Mouse (Mus musculus): ENCODE measurements at regions not wholly inside any gene's neighbourhood (a gene's known extent, or its start where the extent isn't known, plus 50 kb on each side); places are given as distances from the start of the nearest gene placed in this dataset.

DNA sequence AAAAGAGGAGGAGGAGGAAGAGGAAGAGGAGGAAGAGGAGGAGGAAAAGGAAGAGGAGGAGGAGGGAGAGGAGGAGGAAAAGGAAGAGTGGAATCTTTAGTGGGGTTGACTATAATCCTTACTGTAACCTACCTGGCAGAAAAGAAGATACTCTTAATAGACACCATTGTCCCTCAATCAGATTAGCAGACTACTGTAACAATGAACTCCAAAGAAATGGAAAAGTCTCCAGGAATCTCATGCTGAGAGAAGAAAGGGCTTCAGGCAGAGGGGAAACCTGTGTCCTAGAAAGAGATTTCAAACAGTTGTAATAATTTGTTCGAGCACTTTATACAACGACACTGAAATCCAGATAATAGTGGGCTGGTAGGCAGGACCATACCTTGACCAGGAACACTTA, 87.6 kb upstream of the Chd2 start:
- WGBS, result 87% methylated on average over 2 of the region's 2 CpGs
- no peaks in the 10 kb centered on the region; the same call in 1 of the 2 replicates for H3K9me3 ChIP-seq
- H3K4me1 ChIP-seq, result peaks cover 15% of the 10 kb centered on the region
- H3K27me3 ChIP-seq (replicated peaks; ENCODE audit: low read depth, poor library complexity, severe bottlenecking), result no peaks in the 10 kb centered on the region
- no peak for DNase-seq (ENCODE audit: low spot score)
- H3K4me3 ChIP-seq, result no peak overlapping the region
- H3K27ac ChIP-seq (replicated peaks), result no peak overlapping the region
- no peaks in the 10 kb centered on the region for H3K36me3 ChIP-seq (replicated peaks)

DNA sequence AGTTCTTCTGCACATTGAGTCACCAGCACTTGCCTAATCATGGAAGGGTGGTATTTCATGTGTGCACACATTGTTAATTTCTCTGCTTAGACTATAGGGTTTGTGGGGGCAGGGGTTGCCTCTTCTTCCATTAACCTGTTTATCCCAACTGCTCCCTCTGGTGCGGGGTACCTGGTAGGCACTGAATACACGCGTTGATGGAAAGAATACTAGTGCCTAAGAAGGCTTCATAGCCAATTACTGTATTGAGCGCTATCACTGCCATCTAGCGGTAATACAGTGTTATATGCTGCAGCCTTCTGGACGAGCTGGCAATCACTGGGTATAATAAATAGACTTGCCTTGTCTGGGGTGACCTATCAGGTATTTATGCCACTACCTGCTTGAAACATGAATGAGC, 86.4 kb upstream of the Chd2 start:
- H3K4me3 ChIP-seq, result no peak overlapping the region
- H3K27me3 ChIP-seq (replicated peaks; ENCODE audit: low read depth, poor library complexity, severe bottlenecking), result no peaks in the 10 kb centered on the region
- no peaks in the 10 kb centered on the region; the same call in 1 of the 2 replicates for H3K9me3 ChIP-seq
- peak; percentile 64 for DNase-seq (ENCODE audit: low spot score)
- H3K4me1 ChIP-seq, result peaks cover 15% of the 10 kb centered on the region
- no peaks in the 10 kb centered on the region for H3K36me3 ChIP-seq (replicated peaks)
- H3K27ac ChIP-seq (replicated peaks), result no peak overlapping the region
- WGBS, result under 1% methylated on average over 6 of the region's 6 CpGs

DNA sequence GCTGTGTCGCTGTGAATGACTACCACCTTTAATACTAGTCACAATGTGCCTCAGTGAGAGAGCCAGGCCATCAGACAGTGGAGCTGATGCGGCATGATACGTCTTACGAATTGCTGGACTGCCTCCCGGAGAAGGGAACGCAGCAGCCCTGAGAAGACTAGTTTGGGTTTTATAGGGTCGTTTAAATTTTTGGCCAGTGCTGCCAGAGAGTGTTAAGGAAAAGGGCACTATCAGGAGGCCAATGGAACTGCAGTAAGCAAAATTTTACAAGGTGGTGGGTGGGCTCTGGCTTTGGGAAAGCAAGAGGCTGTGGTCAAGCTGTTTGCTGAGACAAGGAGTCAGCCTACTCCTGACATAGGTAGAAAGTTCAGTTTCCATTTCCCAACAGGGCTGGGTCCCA, 84.7 kb upstream of the Chd2 start:
- Histone ChIP-seq H3K27ac (replicated peaks) (no peak overlapping the region), H3K36me3 (replicated peaks) (no peaks in the 10 kb centered on the region), H3K4me1 (peaks cover 22% of the 10 kb centered on the region), H3K4me3 (no peak overlapping the region), H3K27me3 (replicated peaks; ENCODE audit: low read depth, poor library complexity, severe bottlenecking) (no peaks in the 10 kb centered on the region), H3K9me3 (no peaks in the 10 kb centered on the region)
- no peak for DNase-seq (ENCODE audit: low spot score)
- 80% methylated on average over 7 of the region's 7 CpGs for WGBS

DNA sequence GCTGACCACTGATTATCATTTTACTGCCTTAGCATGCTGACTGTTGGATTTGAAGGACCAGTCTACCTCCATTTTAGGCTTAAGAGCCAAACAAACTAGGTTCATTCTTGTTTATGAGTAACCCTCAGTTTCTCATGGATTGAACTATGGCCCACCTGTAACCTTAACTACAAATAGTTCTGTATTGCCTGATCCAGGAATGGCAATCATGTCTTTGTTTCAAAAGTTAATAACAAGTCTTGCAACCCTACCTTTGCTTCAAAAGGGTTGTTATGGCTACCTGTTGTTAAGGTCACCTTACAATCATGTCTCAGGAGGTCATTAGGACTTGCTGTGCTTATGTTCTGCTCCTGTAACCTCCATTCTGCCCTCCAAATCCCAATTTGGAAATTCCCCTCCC, 84.0 kb upstream of the Chd2 start:
- Histone ChIP-seq H3K9me3 (no peaks in the 10 kb centered on the region), H3K4me3 (no peak overlapping the region), H3K4me1 (peaks cover 19% of the 10 kb centered on the region), H3K36me3 (replicated peaks) (no peaks in the 10 kb centered on the region), H3K27me3 (replicated peaks; ENCODE audit: low read depth, poor library complexity, severe bottlenecking) (no peaks in the 10 kb centered on the region), H3K27ac (replicated peaks) (no peak overlapping the region)
- no peak for DNase-seq (ENCODE audit: low spot score)

DNA sequence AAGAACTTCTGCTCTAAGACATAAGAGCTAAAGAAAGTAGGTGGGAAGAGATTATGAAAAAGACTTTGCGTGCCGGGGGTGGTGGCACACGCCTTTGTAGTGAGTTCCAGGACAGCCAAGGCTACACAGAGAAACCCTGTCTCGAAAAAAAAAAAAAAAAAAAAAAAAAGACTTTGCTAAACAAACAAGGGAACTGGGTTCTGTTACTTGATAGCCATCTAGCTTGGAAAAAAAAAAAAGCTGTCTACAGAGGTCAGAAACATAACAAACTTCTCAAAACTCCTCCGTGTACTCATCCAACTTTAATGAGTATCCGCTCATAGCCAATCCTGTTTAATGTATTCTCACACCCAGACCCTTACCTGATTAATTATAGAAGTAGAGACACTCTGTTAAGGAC, 83.4 kb upstream of the Chd2 start:
- no peaks in the 10 kb centered on the region for H3K9me3 ChIP-seq
- H3K27ac ChIP-seq (replicated peaks), result no peak overlapping the region
- DNase-seq (ENCODE audit: low spot score), result no peak
- peaks cover 18% of the 10 kb centered on the region for H3K4me1 ChIP-seq
- WGBS, result 65% methylated on average over 6 of the region's 6 CpGs
- no peaks in the 10 kb centered on the region for H3K36me3 ChIP-seq (replicated peaks)
- no peak overlapping the region for H3K4me3 ChIP-seq
- no peaks in the 10 kb centered on the region for H3K27me3 ChIP-seq (replicated peaks; ENCODE audit: low read depth, poor library complexity, severe bottlenecking)

DNA sequence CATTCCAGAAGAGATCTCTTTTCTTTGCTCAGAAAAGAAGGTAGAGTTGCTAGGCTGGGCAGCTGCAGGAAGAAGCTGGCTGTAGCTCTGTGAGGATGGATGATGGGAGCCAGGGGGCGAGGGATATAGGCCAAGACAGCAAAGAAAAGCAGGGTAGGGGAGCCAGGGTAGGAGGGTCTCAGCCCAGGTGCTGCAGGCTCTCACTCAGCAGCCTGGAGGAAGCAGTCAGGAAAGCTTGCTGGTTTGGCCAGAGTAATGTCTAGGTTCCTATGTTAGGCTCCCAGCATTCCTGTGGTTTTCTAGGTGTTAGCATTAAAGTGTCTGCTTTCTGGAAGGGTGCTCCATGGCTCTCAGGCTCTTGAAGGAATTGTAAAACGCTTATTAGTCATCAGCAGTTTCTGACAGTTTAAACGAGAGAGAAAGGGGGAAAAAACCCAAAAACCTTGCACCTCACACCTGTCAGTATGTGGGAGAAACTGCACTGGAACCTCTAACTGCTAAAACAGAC, 82.5 kb upstream of the Chd2 start:
- no peak for DNase-seq (ENCODE audit: low spot score)
- Histone ChIP-seq H3K27me3 (replicated peaks; ENCODE audit: low read depth, poor library complexity, severe bottlenecking) (no peaks in the 10 kb centered on the region), H3K4me3 (no peak overlapping the region), H3K27ac (replicated peaks) (peak overlapping the region; percentile 54; the same call in 1 of the 2 replicates), H3K36me3 (replicated peaks) (no peaks in the 10 kb centered on the region), H3K9me3 (no peaks in the 10 kb centered on the region), H3K4me1 (peaks cover 18% of the 10 kb centered on the region)
- WGBS, result 78% methylated on average over 3 of the region's 3 CpGs

DNA sequence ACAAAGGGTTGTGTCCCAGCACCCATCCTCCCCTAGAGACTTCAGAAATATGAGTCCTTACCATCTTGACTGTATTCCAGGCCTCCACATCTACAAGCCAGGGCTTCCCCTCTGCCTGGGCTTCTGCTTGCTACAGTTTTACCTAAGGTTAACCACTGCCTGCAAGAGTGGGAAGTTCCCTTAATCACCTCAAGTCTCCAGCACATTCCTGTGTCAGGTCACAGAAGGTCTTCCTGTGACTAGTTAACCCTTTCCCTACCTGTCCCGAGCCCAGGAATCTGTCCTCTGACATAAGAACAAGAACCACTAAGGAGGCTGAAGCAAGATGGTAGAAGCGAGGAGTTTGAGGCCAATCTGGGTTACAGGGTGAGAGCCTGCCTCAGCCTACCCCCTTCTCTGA, 80.8 kb upstream of the Chd2 start:
- Histone ChIP-seq H3K4me1 (peaks cover 21% of the 10 kb centered on the region), H3K36me3 (replicated peaks) (no peaks in the 10 kb centered on the region), H3K27ac (replicated peaks) (peak overlapping the region; percentile 65), H3K4me3 (peak overlapping the region; percentile 29; the same call in 1 of the 2 replicates), H3K9me3 (no peaks in the 10 kb centered on the region), H3K27me3 (replicated peaks; ENCODE audit: low read depth, poor library complexity, severe bottlenecking) (no peaks in the 10 kb centered on the region)
- DNase-seq (ENCODE audit: low spot score), result peak; percentile 42
- 74% methylated on average over 2 of the region's 2 CpGs for WGBS

DNA sequence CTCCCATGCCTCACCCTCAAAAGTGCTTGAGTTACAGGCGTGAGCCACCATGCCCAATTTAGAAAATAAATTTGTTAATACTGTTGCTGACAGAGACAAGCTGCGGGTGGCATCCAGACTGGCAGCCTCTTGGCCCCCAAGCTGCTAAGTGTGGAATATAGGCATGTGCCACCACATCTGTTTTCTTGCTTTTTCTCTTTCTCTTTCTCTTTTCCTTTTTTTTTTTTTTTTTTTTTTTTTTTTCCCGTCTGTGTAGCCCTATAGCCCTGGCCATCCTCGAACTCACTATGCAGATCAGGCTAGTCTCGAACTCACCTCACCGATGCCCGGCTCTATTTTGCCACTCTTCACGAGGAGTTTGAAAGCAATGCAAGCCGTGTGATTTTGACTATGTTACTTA, 78.7 kb upstream of the Chd2 start:
- no peaks in the 10 kb centered on the region for H3K36me3 ChIP-seq (replicated peaks)
- no peaks in the 10 kb centered on the region for H3K9me3 ChIP-seq
- peaks cover 37% of the 10 kb centered on the region for H3K4me1 ChIP-seq
- no peak for DNase-seq (ENCODE audit: low spot score)
- 91% methylated on average over 9 of the region's 9 CpGs for WGBS
- no peak overlapping the region for H3K4me3 ChIP-seq
- peak overlapping the region; percentile 59; the same call in 1 of the 2 replicates for H3K27ac ChIP-seq (replicated peaks)
- no peaks in the 10 kb centered on the region for H3K27me3 ChIP-seq (replicated peaks; ENCODE audit: low read depth, poor library complexity, severe bottlenecking)

DNA sequence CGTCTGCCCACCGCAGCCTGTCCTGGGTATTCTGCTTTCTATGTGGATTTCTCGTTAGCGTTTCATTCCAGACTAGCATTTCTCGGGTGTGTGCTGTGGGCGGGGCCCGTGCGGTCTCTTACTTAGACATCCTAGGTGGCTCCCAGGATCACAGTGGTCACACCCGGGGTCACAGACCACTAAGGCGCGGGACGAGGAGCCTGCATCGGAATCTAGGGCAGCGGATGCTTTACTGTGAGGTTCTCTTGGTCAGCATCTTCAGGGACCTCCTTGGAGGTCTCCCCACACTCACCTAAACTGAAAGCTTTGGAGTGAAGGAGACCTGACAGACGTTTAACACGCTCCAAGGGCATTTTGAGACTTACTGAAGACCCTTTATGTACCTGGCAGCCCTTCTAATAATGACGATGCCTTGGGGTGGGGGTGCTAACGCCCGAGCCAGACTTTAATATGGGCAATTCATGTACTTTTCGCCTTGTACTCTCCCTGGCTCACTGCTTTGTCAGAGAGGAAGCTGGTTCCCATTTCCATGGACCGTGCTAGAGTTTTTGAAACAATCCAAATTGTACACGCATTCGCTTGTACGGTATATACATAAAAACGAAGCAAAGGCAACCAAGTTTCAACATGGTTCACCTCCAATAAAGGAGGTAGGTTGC, 77.3 kb upstream of the Chd2 start:
- Histone ChIP-seq H3K36me3 (replicated peaks) (no peaks in the 10 kb centered on the region), H3K4me1 (peaks cover 46% of the 10 kb centered on the region), H3K4me3 (peak overlapping the region; percentile 77), H3K27me3 (replicated peaks; ENCODE audit: low read depth, poor library complexity, severe bottlenecking) (no peaks in the 10 kb centered on the region), H3K27ac (replicated peaks) (peak overlapping the region; percentile 100), H3K9me3 (no peaks in the 10 kb centered on the region)
- DNase-seq (ENCODE audit: low spot score), result no peak
- 16% methylated on average over 25 of the region's 25 CpGs for WGBS

DNA sequence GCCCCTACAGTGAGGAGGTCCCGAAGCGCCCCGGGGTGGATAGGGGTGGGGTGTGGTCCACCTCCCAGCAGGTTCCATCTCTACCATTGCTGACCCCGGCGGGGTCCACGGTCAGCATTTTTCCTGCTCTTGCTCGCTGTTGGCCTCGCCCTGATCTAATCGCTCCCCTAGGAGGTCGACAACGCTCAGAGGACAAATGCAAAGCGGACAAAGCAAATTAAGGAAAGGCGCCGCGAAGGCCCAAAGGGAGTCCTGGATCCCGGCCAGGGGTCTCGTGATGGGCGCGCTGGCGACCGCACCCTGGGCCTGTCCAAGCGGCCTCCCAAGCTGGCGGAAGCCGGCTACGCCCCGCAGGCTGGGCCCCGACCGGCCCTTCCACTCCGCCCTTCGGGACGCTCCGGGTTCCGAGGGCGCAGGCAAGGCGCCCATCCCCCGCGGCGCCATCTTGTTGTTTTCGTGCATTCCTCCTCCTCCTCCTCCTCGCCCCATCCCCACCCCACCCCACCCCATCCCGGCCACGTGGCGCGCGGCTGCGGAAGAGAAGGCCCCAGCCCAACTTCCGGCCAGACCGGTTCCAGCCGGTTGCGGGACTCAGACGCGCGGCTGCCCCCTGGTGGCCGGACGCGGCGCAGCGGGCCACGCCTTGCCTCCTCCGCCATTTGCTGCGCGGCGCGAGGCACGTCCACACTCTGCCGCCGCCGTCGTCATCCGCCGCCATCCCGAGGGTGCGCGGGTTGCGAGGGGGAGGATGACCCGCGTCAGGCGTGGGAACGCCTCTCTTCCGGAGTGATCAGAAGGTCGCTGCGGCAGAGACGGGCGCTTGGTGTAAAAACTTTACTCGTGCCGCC, 76.5 kb upstream of the Chd2 start:
- H3K4me1 ChIP-seq, result peaks cover 50% of the 10 kb centered on the region
- no peaks in the 10 kb centered on the region for H3K36me3 ChIP-seq (replicated peaks)
- H3K9me3 ChIP-seq, result no peaks in the 10 kb centered on the region
- no peaks in the 10 kb centered on the region for H3K27me3 ChIP-seq (replicated peaks; ENCODE audit: low read depth, poor library complexity, severe bottlenecking)
- WGBS, result under 1% methylated on average over 86 of the region's 86 CpGs
- peak overlapping the region; percentile 77 for H3K4me3 ChIP-seq
- peak overlapping the region; percentile 100 for H3K27ac ChIP-seq (replicated peaks)
- DNase-seq (ENCODE audit: low spot score), result peak; percentile 99

DNA sequence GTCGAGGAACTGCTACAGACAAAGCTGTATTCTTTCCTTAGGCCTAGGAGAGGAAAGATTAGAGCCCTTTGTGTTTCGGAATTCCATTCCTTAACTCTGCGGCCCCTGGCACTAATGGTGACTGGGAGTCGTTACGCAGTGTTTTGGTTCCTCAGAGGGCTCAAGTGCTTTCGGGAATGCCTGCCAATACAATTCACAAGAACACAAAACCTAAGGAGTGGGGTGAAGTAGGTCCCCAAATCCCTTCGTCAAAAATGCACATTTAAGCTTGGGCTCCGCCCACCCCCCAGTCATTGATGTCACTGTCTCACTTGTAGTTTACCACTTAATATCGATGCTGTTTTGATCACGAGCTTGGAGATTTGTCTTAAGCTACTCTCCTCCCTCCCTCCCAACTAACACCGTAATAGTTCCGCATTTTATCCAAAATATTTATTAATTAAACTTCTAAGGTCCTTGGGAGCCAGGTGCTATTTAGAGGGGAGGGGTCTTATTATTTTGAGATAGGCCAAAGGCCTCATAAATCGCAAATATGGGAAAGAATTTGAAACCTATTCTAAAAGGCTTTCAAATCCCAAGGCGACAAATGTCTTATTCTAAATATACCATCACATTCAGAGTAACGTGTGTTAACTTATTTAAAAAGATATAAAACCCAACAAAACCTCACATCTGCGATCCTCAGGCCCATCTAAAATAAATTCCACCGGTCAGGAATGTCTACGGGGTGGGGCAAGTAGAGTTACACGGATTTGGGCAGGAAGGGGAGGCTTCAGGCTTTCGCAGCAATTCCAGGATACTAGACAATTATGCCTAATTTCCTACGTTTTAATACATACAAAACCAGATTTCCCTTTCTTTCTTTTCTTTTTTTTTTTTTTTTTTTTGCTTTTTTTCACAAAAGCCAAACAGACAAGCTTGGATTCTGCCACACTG, 75.6 kb upstream of the Chd2 start:
- 4% methylated on average over 21 of the region's 21 CpGs for WGBS
- H3K36me3 ChIP-seq (replicated peaks), result no peaks in the 10 kb centered on the region
- H3K4me1 ChIP-seq, result peaks cover 51% of the 10 kb centered on the region

DNA sequence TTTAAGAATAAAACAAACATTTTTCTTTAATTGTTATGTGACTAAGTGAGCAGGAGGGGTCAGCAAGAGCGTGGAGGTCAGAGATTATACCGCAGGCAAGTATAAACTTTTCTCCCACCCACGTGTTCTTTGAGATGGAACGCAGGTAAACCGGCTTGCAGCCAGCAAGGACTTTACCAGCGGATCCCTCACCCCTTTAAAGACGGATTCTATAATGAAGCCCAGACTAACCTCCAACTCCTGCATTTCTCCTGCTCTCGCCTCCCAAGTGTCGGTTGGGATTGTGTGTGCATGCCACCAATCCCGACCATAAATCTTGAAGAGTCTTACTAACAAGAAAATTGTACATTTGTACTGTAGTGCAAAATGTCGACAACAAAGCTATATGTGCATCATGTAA, 74.4 kb upstream of the Chd2 start:
- H3K4me3 ChIP-seq, result peak overlapping the region; percentile 77; the same call in 1 of the 2 replicates

More for the DNA sequence above, 75.6 kb upstream of the Chd2 start:
- peak; percentile 64 for DNase-seq (ENCODE audit: low spot score)
- Histone ChIP-seq H3K27me3 (replicated peaks; ENCODE audit: low read depth, poor library complexity, severe bottlenecking) (no peaks in the 10 kb centered on the region), H3K9me3 (no peaks in the 10 kb centered on the region), H3K4me3 (peak overlapping the region; percentile 77), H3K27ac (replicated peaks) (peak overlapping the region; percentile 100)

More for the DNA sequence above, 74.4 kb upstream of the Chd2 start:
- Histone ChIP-seq H3K36me3 (replicated peaks) (no peaks in the 10 kb centered on the region), H3K27ac (replicated peaks) (peak overlapping the region; percentile 100), H3K27me3 (replicated peaks; ENCODE audit: low read depth, poor library complexity, severe bottlenecking) (no peaks in the 10 kb centered on the region), H3K9me3 (no peaks in the 10 kb centered on the region), H3K4me1 (peaks cover 48% of the 10 kb centered on the region)
- WGBS, result 30% methylated on average over 11 of the region's 11 CpGs
- DNase-seq (ENCODE audit: low spot score), result no peak
